Mouse (Mus musculus) embryonic facial prominence, embryonic 13.5 days (tissue): Measurements from ENCODE around the gene Tango6. TPM values are rescaled to one million over a fixed set of nuclear protein-coding genes. Genes with fewer than 3 reads are reported as not detected.

Source experiments
- ATAC-seq: fragments of 200-750 bp; cut with Nextera tagmentation; 2 replicates; pipeline ENCODE4 v1.8.0; 2017; ENCODE audit warnings: low read depth; ENCODE audit not compliant: insufficient number of reproducible peaks, insufficient read depth, low FRiP score, low TSS enrichment
- H3K27ac ChIP-seq: fragments of 300-500 bp; sonication (generic); 2 replicates; pipeline ENCODE4 v1.5.1; 2015; ENCODE audit warnings: moderate library complexity, mild to moderate bottlenecking, inconsistent platforms
- H3K27me3 ChIP-seq: fragments of 300-500 bp; sonication (generic); 2 replicates; pipeline ENCODE4 v1.6.1; 2015; ENCODE audit warnings: mild to moderate bottlenecking, inconsistent platforms
- H3K36me3 ChIP-seq: fragments of 300-500 bp; sonication (generic); 2 replicates; pipeline ENCODE4 v1.6.1; 2015; ENCODE audit warnings: mild to moderate bottlenecking, inconsistent platforms
- H3K4me1 ChIP-seq: fragments of 300-500 bp; sonication (generic); 2 replicates; pipeline ENCODE4 v1.6.1; 2015; ENCODE audit warnings: inconsistent platforms
- H3K4me2 ChIP-seq: fragments of 300-500 bp; sonication (generic); 2 replicates; pipeline ENCODE4 v1.6.1; 2015; ENCODE audit warnings: moderate library complexity, mild to moderate bottlenecking, inconsistent platforms
- H3K4me3 ChIP-seq: fragments of 300-500 bp; sonication (generic); 2 replicates; pipeline ENCODE4 v1.5.1; 2015; ENCODE audit warnings: mild to moderate bottlenecking, inconsistent platforms
- H3K9ac ChIP-seq: fragments of 300-500 bp; sonication (generic); 2 replicates; pipeline ENCODE4 v1.6.1; 2015; ENCODE audit warnings: mild to moderate bottlenecking, inconsistent platforms
- H3K9me3 ChIP-seq: fragments of 300-500 bp; sonication (generic); 2 replicates; pipeline ENCODE4 v1.6.1; 2016; ENCODE audit warnings: inconsistent platforms
- WGBS: fragments of 180-500 bp; shearing (Covaris S2); methylation state at CpG from one replicate; pipeline ENCODE4 v1.1.7; 2015; ENCODE audit warnings: mixed read lengths; 5-methylcytosine and 5-hydroxymethylcytosine counted together
- polyA plus RNA-seq: library from polyadenylated mRNA; unstranded; fragments of >200 nt; fragmentation: Nextera tagmentation; extraction: Ambion mirVana; gene quantifications from 2 replicates; pipeline ENCODE4 v1.2.1, GENCODE M21; 2015

The Tango6 gene
- polyA plus RNA-seq, 1 experiment from 2014 or later = 11.5 TPM

GRCm38 (mm10) chr8:106887336-106888189 is 204.7 kb downstream of the Tango6 start:
- Histone ChIP-seq H3K27me3 (no peaks in the 10 kb centered on the region), H3K4me1 (peaks cover 13% of the 10 kb centered on the region), H3K4me2 (no peak overlapping the region), H3K4me3 (no peak overlapping the region), H3K36me3 (peaks cover 43% of the 10 kb centered on the region), H3K27ac (no peak overlapping the region), H3K9me3 (no peaks in the 10 kb centered on the region), H3K9ac (no peak overlapping the region)
- no peak for ATAC-seq
- 46% methylated on average over 5 of the region's 5 CpGs for WGBS

- peaks cover 31% of the 10 kb centered on the region for H3K36me3 ChIP-seq
- no peaks in the 10 kb centered on the region for H3K27me3 ChIP-seq
- H3K9me3 ChIP-seq = no peaks in the 10 kb centered on the region
- H3K27ac ChIP-seq = no peak overlapping the region
- H3K4me3 ChIP-seq = no peak overlapping the region
- 87% methylated on average over 3 of the region's 3 CpGs for WGBS
- no peak for ATAC-seq
- H3K4me2 ChIP-seq = no peak overlapping the region
- H3K9ac ChIP-seq = no peak overlapping the region
- peaks cover 13% of the 10 kb centered on the region for H3K4me1 ChIP-seq
Measured at GRCm38 (mm10) chr8:106888803-106889202, 205.9 kb downstream of the Tango6 start.

- peak overlapping the region; percentile 88 for H3K4me3 ChIP-seq
Measured at GRCm38 (mm10) chr8:106892210-106892805, 209.4 kb downstream of the Tango6 start.

GRCm38 (mm10) chr8:106892806-106893451 is 210.1 kb downstream of the Tango6 start:
- Histone ChIP-seq H3K27me3 (no peaks in the 10 kb centered on the region), H3K9me3 (no peaks in the 10 kb centered on the region), H3K27ac (peak overlapping the region; percentile 98), H3K4me2 (peak overlapping the region; percentile 68), H3K4me1 (peaks cover 29% of the 10 kb centered on the region), H3K9ac (peak overlapping the region; percentile 97), H3K36me3 (peaks cover 31% of the 10 kb centered on the region), H3K4me3 (peak overlapping the region; percentile 88)
- WGBS = under 1% methylated on average over 54 of the region's 57 CpGs
- ATAC-seq = peak; percentile 80

More at GRCm38 (mm10) chr8:106892210-106892805, 209.4 kb downstream of the Tango6 start:
- no peaks in the 10 kb centered on the region for H3K9me3 ChIP-seq
- peak overlapping the region; percentile 97 for H3K9ac ChIP-seq
- H3K4me1 ChIP-seq = peaks cover 29% of the 10 kb centered on the region
- peak overlapping the region; percentile 68 for H3K4me2 ChIP-seq
- no peaks in the 10 kb centered on the region for H3K27me3 ChIP-seq
- H3K27ac ChIP-seq = peak overlapping the region; percentile 98
- no peak; the same call in 1 of the 2 replicates for ATAC-seq
- peaks cover 26% of the 10 kb centered on the region for H3K36me3 ChIP-seq
- WGBS = under 1% methylated on average over 15 of the region's 15 CpGs

DNA sequence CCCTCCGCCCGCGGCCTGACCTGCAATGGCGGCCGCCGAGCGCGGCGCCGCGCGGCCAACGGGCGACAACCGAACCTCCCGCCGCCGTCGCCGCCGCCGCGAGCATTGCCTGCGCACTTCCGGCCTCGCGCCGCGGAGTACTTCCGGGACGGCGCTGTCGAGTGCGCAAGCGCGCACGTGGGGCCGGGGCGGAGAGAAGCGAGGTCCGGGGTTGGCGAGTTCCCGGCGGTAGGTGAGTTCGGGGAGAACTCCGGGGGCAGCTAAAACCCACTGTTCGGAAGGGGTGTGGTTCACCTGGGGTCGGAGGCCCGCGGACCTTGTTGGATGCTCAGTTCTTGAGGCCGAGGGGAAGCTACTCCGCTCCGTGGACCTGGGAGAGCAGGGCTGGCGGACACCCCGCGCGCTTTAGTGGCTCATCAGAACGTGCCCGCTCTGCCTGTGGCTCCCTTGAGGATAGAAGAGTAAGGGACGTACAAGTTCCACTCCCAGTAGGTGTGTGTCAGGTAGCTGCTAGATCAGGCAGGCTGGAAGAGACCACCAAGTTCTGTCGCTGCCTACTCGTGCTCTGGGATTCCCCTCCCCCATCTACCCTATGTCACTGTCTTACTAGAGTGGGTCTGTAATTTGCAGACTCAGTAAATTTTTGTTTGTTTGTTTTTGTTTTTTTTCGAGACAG is 210.8 kb downstream of the Tango6 start, which contains the start of gene Utp4:
Gene Utp4, plus strand, starts transcription at position 156 of the 676 bp plus-strand sequence.
- Histone ChIP-seq H3K4me2 (peak within 1 kb of the TSS; percentile 68), H3K4me3 (peak within 1 kb of the TSS; percentile 88), H3K9ac (peak within 1 kb of the TSS; percentile 97), H3K27ac (peak within 1 kb of the TSS; percentile 98), H3K4me1 (peaks cover 29% of the 10 kb centered on the region), H3K27me3 (no peaks in the 10 kb centered on the region), H3K36me3 (peaks cover 38% of the 10 kb centered on the region), H3K9me3 (no peaks in the 10 kb centered on the region)
- WGBS = under 1% methylated on average over 63 of the region's 63 CpGs
- ATAC-seq = peak; percentile 90

- H3K9ac ChIP-seq = no peak overlapping the region
- peaks cover 96% of the 10 kb centered on the region for H3K36me3 ChIP-seq
- H3K9me3 ChIP-seq = no peaks in the 10 kb centered on the region
- H3K4me2 ChIP-seq = no peak overlapping the region
- no peak overlapping the region for H3K4me3 ChIP-seq
- no peak for ATAC-seq
- peaks cover 11% of the 10 kb centered on the region for H3K4me1 ChIP-seq
- H3K27ac ChIP-seq = no peak overlapping the region
- 85% methylated on average over 5 of the region's 5 CpGs for WGBS
- no peaks in the 10 kb centered on the region for H3K27me3 ChIP-seq
Measured at GRCm38 (mm10) chr8:106899473-106899872, 216.6 kb downstream of the Tango6 start.

Other genes with a start within 250 kb of the Tango6 start
- not detected in 2 replicates for gene 6030452D12Rik, start 182.5 kb upstream of the Tango6 start, polyA plus RNA-seq
- 21.5 and 22.3 TPM in 2 replicates for gene Cdh3, start 172.2 kb upstream of the Tango6 start, polyA plus RNA-seq
- 9.8 and 34.6 TPM in 2 replicates for gene Gm10073, start 109.6 kb upstream of the Tango6 start, polyA plus RNA-seq
- 37.9 and 44.5 TPM in 2 replicates for gene Cdh1, start 79.7 kb upstream of the Tango6 start, polyA plus RNA-seq
- 0.66 and 0.76 TPM in 2 replicates for gene Has3, start 187.2 kb downstream of the Tango6 start, polyA plus RNA-seq
- 74.4 and 76.9 TPM in 2 replicates for gene Utp4, start 210.6 kb downstream of the Tango6 start, polyA plus RNA-seq